Mouse (Mus musculus): ENCODE measurements around the gene Oit1.

DNA sequence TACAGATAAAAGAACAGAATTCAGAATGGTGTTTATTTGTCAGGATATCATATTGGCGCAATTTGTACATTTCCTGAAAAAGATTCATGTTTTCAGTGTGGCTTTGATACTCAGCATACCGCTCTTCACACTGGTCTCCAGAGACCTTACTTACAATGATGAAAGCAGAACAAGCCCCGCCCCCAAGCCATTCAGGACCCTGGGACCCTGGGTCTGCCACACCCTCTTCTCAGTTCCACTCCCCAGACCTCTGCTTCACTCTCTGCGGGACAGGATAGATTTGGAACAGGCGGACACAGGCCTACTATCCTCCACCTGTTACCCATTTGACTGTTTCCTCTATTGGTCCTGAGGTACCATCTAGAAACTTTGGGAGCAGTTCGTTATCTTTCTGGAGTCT, 27.4 kb upstream of the Oit1 start:
- no peak for TF ChIP-seq CTCF (IDR thresholded peaks at IDR 0.05; ENCODE audit: insufficient read depth, low read depth, low read length)
- TF ChIP-seq POLR2A (IDR thresholded peaks at IDR 0.05; ENCODE audit: insufficient read depth, low read depth, low read length): no peak
